Mouse (Mus musculus) urinary bladder, adult 18-20 months (tissue): ENCODE data around the gene Abcb1a.
"Not testable (repeated sequence)": the region's sequence is repeated elsewhere in the genome, so short reads cannot be mapped to it uniquely, and the experiment has no call there.

Source experiments
- DNase-seq, 2 experiments: peaks; one replicate each; pipeline ENCODE4 v3.0.0; 2022; ENCODE audit warnings: low spot score in 2 of 2, mixed read lengths in 2 of 2

Abcb1a gene

GRCm38 (mm10) chr5:8727760-8728159 lies 67.9 kb downstream of the Abcb1a start:
- no peak for DNase-seq

GRCm38 (mm10) chr5:8732639-8733038 lies 72.8 kb downstream of the Abcb1a start:
- no peak for DNase-seq

GRCm38 (mm10) chr5:8733307-8733706 lies 73.4 kb downstream of the Abcb1a start:
- DNase-seq, result not testable (repeated sequence)

- no peak for DNase-seq
Observed at GRCm38 (mm10) chr5:8736389-8736788, 76.5 kb downstream of the Abcb1a start.

GRCm38 (mm10) chr5:8737062-8737461 lies 77.2 kb downstream of the Abcb1a start:
- no peak for DNase-seq

GRCm38 (mm10) chr5:8747244-8747643 lies 87.4 kb downstream of the Abcb1a start:
- DNase-seq, result not testable (repeated sequence)

GRCm38 (mm10) chr5:8772866-8773265 lies 113.0 kb downstream of the Abcb1a start:
- DNase-seq, result no peak

GRCm38 (mm10) chr5:8778311-8778710 lies 118.4 kb downstream of the Abcb1a start:
- DNase-seq, result no peak

- DNase-seq, result no peak
Observed at GRCm38 (mm10) chr5:8778751-8779150, 118.9 kb downstream of the Abcb1a start.

- no peak for DNase-seq
Observed at GRCm38 (mm10) chr5:8792281-8792680, 132.4 kb downstream of the Abcb1a start.
